Mouse (Mus musculus) kidney, adult 8-10 months (tissue): ENCODE measurements around the gene Bmp7.
A peak's percentile ranks its signal among the peaks of the same experiment; 100 is the strongest.

Source experiments
- DNase-seq, 2 experiments: peaks; one replicate each; pipeline ENCODE4 v3.0.0; 2022

Bmp7 gene

GRCm38 (mm10) chr2:172940003-172940798 is at the start of gene Bmp7:
Bmp7 (minus strand) TSS chr2:172940321.
- DNase-seq: peak; percentile 83

DNA sequence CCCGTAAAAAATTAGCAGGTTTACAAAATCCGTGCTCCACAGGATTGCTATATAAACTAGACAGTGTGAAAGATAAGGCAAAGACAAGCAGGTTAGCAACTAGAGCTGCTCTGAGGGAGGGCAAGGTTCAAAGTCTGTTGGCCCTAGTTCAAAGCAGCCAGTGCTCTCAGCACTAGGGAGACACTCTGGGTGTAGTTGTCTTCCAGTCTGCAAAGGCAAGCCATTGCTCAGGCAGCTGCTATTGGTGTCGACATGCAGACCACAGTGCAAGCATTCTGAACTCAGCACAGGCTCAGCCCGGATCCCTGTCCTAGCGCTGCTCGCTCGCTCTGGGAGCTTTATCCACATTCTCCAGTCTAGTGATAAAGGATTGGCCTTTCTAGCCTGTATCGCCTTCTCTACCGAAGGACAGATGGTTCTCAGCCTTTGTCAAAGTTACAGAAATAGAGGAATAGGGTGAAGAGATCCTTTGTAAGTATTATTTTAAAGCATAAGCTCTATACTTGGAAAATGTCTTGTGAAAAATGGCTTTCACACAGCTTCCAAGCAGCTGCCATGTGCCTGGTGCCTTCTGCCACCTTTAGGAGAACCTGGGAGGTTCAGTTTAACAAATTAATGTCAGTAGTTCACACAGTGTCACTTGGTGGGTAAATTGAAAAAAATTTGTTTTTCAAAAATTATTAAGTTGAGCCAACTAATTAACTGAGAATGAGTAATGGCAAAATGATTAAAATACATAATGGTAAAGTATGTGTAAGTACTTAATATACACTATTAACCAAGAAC is 42.8 kb upstream of the Bmp7 start:
- DNase-seq: peak; percentile 84 to 86

DNA sequence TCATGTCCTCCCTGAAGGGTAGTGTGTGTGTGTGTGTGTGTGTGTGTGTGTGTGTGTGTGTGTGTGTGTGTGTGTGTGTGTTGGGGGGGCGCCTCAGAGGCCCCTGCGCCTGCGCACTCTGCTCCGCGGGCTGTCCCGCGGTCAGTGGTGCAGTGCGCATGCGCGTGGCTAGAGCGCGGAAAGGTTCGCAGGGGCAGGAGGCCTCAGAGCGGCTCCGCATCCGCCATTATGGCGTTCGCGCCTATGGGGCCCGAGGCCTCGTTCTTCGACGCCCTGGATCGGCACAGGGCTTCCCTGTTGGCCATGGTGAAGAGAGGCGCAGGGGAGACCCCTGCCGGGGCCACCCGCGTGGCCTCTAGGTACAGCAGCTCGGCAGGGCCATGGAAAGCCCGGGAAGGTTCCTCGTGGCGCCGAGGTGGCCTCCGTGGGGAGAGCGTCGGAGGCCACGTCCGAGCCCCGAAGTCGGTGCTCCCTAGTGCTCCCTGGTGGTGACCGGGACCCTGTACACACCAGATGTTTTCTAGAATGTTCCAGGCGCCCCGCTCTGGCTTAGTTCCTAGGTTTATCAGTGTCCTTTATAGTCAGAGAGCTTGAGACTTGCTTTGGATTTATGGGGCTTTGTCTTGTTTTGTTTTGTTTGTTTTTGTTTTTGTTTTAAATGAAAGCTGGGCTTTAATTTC is 39.7 kb upstream of the Bmp7 start:
- DNase-seq: no peak

GRCm38 (mm10) chr2:172978131-172978633 is 38.1 kb upstream of the Bmp7 start:
- DNase-seq: no peak

GRCm38 (mm10) chr2:172977409-172978130 is 37.4 kb upstream of the Bmp7 start, which contains the start of gene Spo11:
Spo11 (plus strand) TSS chr2:172977700.
- DNase-seq: no peak

GRCm38 (mm10) chr2:172976661-172977238 is 36.6 kb upstream of the Bmp7 start:
- no peak for DNase-seq

GRCm38 (mm10) chr2:172975159-172975558 is 35.0 kb upstream of the Bmp7 start:
- no peak for DNase-seq

- DNase-seq: no peak
Observed at GRCm38 (mm10) chr2:172974701-172975100, 34.6 kb upstream of the Bmp7 start.

GRCm38 (mm10) chr2:172973806-172974565 is 33.9 kb upstream of the Bmp7 start:
- DNase-seq: peak in 1 of 2 experiments; percentile 17

DNA sequence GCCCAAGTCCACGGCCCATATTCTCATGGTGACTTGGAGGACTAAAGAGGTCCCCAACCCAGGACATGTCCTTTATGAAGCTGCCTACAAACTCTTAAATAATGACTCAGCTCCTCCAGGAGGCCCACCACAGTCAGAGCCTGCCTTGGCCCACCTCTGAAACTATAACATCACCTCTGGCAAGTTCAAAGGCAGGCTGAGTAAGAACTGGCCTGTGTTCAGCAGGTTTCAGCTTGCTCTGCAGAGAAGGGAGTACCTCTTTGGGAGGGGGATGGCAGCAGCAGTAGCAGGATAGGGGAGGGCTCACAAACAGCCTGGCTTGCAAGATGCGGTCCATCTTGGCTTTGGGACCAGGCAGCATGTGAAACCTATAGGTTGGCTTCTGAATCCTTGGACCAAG is 31.7 kb upstream of the Bmp7 start:
- DNase-seq: no peak

DNA sequence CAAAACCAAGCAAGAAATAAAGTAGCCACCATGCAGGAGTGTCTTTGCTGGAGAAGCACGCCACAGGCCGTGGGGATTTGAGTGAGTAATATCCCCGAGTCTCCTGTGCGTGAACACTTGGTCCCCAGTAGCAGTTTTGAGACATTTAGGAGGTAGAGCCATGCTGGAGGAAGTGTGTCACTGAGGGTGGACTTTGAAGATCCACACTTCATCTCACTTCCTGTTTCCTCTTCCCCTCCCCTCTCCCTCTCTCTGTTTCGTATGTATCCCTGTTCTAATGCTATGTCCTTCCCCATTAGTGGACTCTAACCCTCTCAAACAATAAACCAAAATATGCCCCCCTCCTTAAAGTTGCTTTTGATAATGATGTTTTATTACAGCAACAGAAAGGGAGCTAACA is 26.4 kb upstream of the Bmp7 start:
- no peak for DNase-seq

DNA sequence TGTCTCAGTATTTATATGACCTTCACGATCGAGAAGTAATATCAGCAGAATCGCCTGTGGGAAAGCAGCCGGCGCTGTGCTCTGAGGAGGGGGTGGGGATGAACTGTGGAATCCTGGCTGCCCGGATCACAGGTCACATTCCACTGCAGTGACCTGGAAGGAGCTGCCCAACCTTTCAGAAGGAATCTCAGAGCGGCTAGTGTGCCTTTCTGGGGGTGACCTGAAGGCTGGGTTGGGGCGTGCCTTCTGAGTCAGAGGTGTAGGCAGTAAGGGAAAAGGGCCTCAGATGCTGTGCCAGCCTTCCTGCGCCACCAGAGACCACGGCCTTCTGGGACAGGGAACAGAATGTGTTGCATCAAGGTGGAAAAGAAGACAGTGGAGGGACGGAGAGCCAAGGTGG is 25.1 kb upstream of the Bmp7 start:
- peak; percentile 66 to 74 for DNase-seq

GRCm38 (mm10) chr2:172961211-172961610 is 21.1 kb upstream of the Bmp7 start:
- DNase-seq: peak; percentile 75 to 81

DNA sequence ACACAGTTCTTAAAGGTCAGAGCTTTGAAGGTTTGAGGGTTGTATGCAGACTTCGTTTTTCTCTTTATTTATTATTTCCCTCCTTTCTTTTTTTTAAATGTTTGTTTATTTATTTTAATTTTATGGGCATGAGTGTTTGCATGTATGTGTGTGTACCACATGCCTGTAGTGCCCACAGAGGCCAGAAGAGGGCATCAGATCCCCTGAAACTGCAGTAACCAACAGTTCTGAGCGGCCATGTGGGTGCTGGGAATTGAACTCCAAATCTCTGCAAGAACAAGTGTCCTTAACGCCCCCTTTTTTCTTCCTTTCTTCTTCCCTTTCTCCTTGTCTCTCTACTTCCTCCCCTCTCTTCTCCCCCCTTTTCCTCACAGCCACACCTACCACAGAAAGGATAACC is 20.2 kb upstream of the Bmp7 start:
- DNase-seq: no peak

DNA sequence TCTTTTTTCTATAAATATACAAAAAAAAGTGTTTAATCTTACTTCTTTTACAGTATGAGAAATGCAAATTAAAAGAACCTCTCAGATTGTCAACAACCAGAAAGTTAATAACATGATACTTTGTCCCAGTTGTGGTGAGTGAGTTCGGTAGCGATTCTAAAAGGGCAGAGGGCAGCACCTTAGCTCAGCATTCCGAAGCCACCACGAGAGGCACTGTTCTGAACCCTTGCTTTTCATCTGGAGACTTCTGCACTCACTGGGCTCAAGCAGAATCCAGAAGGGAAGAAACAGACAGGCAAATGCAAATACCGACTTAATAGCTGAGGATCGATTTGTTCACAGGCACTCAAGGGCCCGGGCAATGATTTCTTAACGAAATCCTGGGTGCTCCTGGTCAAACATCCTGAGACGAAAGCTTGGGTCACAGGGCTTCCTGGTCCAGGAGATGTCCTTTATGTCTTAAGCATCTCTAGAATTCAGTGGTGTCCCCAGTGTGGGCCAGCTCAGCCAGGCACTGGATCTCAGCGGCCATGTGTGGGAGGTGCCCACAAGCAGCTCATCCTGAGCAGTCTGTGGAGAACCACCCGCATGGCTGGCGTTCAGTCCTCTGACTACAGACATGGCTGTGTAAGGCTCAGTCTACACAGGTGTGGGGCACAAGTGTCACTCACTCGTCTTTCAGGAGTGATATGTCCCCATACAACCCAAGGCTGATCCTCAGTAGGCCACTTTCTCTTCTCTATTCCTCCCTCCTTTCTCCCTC is 19.1 kb upstream of the Bmp7 start:
- peak; percentile 56 for DNase-seq

- no peak for DNase-seq
Observed at GRCm38 (mm10) chr2:172958579-172958978, 18.5 kb upstream of the Bmp7 start.

- no peak for DNase-seq
Observed at GRCm38 (mm10) chr2:172951976-172952375, 11.9 kb upstream of the Bmp7 start.

DNA sequence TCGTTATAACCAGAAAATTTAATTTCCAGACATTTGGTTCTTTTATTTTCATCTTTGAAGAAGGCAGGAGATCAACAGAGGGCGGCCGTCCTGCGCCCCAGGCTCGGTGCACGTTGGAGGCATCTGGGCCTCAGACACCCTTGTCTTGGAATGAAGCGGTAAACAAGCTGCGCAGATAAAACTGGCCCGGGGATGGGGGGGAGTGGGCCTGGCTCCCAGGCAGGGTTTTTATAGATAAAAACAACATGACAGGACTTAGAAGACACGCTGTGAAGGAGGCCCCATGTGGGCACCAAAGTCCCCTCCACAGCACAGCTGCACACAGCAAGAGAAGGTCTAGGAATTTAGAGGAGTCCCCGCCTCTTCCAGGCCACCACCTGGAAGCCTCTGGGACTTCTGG is 10.6 kb upstream of the Bmp7 start:
- DNase-seq: no peak

- DNase-seq: no peak
Observed at GRCm38 (mm10) chr2:172950119-172950676, 10.1 kb upstream of the Bmp7 start.

DNA sequence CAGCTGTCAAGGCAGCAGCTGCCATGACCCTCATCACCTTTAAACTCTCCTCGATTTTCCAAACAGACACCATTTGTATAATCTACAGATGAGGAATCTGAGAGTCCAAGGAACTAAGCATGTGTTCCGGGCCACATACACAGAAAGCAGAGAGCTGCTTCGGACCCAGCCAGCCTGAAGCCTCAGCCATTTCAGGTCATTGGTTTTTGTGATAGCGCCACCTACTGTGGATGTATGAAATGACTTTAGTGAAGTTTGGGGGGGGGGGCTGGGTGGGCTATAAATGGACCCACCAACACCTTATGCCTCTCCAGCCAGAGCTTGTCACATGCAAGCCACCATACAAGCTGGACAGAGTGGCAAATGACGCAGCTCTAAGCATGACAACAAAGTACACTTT is 8.9 kb upstream of the Bmp7 start:
- no peak for DNase-seq
